Mouse (Mus musculus) megakaryocyte, embryonic 14.5 days (primary cell): Measurements from ENCODE around the gene Calml4.

Experiments used
- FLI1 ChIP-seq: IDR thresholded peaks from 2 replicates; pipeline ENCODE4 v1.6.1; 2012; ENCODE audit warnings: low read length, inconsistent platforms, mixed read lengths
- GATA1 ChIP-seq: IDR thresholded peaks from 3 replicates; pipeline ENCODE4 v1.6.1; 2012; ENCODE audit warnings: mixed read lengths, low read length, inconsistent platforms, borderline replicate concordance

- TF ChIP-seq GATA1, result no peak
- no peak for TF ChIP-seq FLI1
Observed at GRCm38 (mm10) chr9:62848641-62849040, 9.2 kb upstream of the Calml4 start.
